Mouse (Mus musculus) thymus, adult 2 months (tissue): ENCODE results near the gene Trak1. TPM values are rescaled to one million over a fixed set of nuclear protein-coding genes. Genes with fewer than 3 reads are reported as not detected.
A peak's percentile ranks its signal among the peaks of the same experiment; 100 is the strongest.

ENCODE experiments used
- DNase-seq: peaks from one replicate; pipeline ENCODE4 v3.0.0; 2021
- H3K27ac ChIP-seq: fragments of 200-500 bp; 2 replicates; pipeline ENCODE4 v1.5.1; 2012; ENCODE audit warnings: low read length, control low read depth; ENCODE audit not compliant: control insufficient read depth, insufficient read depth
- H3K27me3 ChIP-seq: fragments of 200-500 bp; 2 replicates; pipeline ENCODE4 v1.6.1; 2012; ENCODE audit warnings: mild to moderate bottlenecking, low read length, moderate library complexity, mixed read lengths; ENCODE audit not compliant: control insufficient read depth, insufficient read depth
- H3K36me3 ChIP-seq: fragments of 200-500 bp; 2 replicates; pipeline ENCODE4 v1.6.1; 2012; ENCODE audit warnings: mild to moderate bottlenecking, low read length, moderate library complexity; ENCODE audit not compliant: control insufficient read depth, insufficient read depth
- H3K4me1 ChIP-seq: fragments of 200-500 bp; replicated peaks from 2 replicates; pipeline ENCODE4 v1.6.1; 2012; ENCODE audit warnings: low read length; ENCODE audit not compliant: control insufficient read depth, insufficient read depth
- H3K4me3 ChIP-seq: fragments of 200-500 bp; 2 replicates; pipeline ENCODE4 v1.5.1; 2012; ENCODE audit warnings: mild to moderate bottlenecking, low read length, control low read depth, moderate library complexity; ENCODE audit not compliant: control insufficient read depth, insufficient read depth
- CTCF ChIP-seq: fragments of 200-500 bp; IDR thresholded peaks from 2 replicates; pipeline ENCODE4 v1.5.1; 2012; ENCODE audit warnings: mild to moderate bottlenecking, control low read depth, low read length, moderate library complexity, borderline replicate concordance; ENCODE audit not compliant: control insufficient read depth, poor library complexity, insufficient read depth; ENCODE audit errors: extremely low read depth
- POLR2A ChIP-seq: fragments of 200-500 bp; IDR thresholded peaks from 2 replicates; pipeline ENCODE4 v1.6.1; 2012; ENCODE audit warnings: mild to moderate bottlenecking, low read length, control low read depth, moderate library complexity; ENCODE audit not compliant: control insufficient read depth, poor library complexity, insufficient read depth; ENCODE audit errors: extremely low read depth
- WGBS: fragments of 180-500 bp; shearing (Covaris S2); methylation state at CpG from one replicate; pipeline ENCODE4 v1.1.7; 2018; 5-methylcytosine and 5-hydroxymethylcytosine counted together
- polyA plus RNA-seq: library from polyadenylated mRNA; depleted of rRNA; stranded (reverse); fragments of >200 nt; gene quantifications from 2 replicates; pipeline ENCODE4 v1.2.3, GENCODE M21; 2012

Gene Trak1
- polyA plus RNA-seq, 1 experiment: 96.5 TPM

DNA sequence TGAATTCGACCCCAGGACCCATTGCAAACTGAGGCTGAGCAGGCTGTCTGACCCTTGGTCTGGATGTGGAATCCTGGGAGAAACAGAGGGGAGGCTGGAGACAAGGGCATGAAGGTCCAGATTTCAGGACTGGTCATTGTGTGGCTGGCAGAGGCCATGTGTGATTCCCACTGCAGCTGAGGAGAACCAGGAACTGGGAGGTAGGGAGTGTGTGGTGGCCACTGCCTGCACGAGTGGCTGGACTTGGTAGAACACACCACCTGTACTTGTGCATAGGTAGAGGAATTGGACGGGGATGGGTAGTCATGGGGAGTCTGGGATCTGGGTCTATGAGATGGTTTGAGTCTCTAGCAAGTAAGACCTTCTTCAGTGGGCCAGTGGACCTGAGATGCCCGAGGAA lies 76.2 kb downstream of the Trak1 start:
- 94% methylated on average over 4 of the region's 4 CpGs for WGBS
- no peak for DNase-seq
- TF ChIP-seq POLR2A (no peak), CTCF (no peak)
- Histone ChIP-seq H3K4me3 (no peak overlapping the region), H3K27ac (no peak overlapping the region), H3K27me3 (no peaks in the 10 kb centered on the region), H3K4me1 (peaks cover 45% of the 10 kb centered on the region), H3K36me3 (no peaks in the 10 kb centered on the region)

GRCm38 (mm10) chr9:121374076-121374863 lies 77.0 kb downstream of the Trak1 start:
- Histone ChIP-seq H3K36me3 (no peaks in the 10 kb centered on the region), H3K27ac (no peak overlapping the region), H3K4me1 (peaks cover 45% of the 10 kb centered on the region), H3K4me3 (no peak overlapping the region), H3K27me3 (no peaks in the 10 kb centered on the region)
- 53% methylated on average over 9 of the region's 9 CpGs for WGBS
- peak; percentile 58 for DNase-seq
- TF ChIP-seq POLR2A (no peak), CTCF (0 out of 2 replicates have a peak, but pooled peaks have one; percentile 46)

- TF ChIP-seq POLR2A: no peak
- no peak for TF ChIP-seq CTCF
- no peaks in the 10 kb centered on the region for H3K36me3 ChIP-seq
- no peak overlapping the region for H3K27ac ChIP-seq
- 99% methylated on average over 5 of the region's 5 CpGs for WGBS
- no peak overlapping the region for H3K4me3 ChIP-seq
- H3K27me3 ChIP-seq: no peaks in the 10 kb centered on the region
- peaks cover 40% of the 10 kb centered on the region for H3K4me1 ChIP-seq
- DNase-seq: no peak
Measured at GRCm38 (mm10) chr9:121374864-121375255, 77.6 kb downstream of the Trak1 start.

DNA sequence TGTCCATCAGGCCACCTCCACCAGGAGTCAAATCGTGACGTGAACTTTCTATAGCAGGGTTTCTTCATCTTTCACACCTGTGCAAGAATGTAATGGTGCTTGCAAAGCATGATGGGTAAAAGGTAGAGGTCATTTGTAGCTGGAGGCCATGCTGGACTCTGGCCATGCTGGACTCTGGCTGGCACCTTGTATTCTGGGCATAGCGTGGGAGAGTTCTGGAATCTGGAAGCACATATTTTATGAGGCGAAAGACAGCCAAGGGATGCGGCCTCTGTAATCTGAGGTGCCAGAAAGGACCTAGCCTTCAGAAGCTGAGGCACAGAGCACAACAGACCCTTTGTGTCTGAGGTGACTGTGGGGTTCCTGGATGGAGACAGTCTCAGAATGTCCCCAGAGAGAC lies 78.8 kb downstream of the Trak1 start:
- Histone ChIP-seq H3K27me3 (no peaks in the 10 kb centered on the region), H3K4me3 (no peak overlapping the region), H3K36me3 (no peaks in the 10 kb centered on the region), H3K4me1 (peaks cover 28% of the 10 kb centered on the region), H3K27ac (no peak overlapping the region)
- 96% methylated on average over 5 of the region's 5 CpGs for WGBS
- DNase-seq: no peak
- TF ChIP-seq CTCF (no peak), POLR2A (no peak)

DNA sequence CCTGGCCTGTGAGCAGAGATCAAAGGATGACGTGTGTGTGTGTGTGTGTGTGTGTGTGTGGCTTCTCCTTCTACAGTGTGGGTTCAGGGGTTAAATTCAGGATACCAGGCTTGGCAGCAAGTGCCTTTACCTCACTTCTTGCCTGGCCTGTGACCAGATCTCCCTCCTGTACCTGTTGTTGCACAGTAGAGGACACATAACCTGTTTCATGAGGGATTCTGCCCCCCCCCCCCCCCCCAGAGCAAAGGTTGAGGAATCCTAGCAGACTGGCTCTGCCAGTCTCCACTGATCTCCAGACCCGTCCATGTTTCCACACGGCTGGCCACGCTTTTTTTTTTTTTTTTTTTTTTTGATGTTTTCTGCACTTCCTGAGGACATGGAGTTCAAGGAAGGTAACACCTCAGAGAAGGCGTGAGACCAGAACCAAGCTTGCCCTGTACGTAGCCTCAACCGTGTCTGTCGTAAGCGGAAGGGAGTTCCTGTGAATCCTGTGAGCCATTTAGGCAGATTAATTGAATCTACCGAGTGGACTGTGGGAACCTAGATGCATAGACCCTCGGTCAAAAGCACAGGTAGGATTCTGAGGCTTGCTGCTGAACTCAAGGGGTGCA lies 83.1 kb downstream of the Trak1 start:
- Histone ChIP-seq H3K4me1 (peaks cover 6% of the 10 kb centered on the region), H3K36me3 (no peaks in the 10 kb centered on the region), H3K27me3 (no peaks in the 10 kb centered on the region), H3K4me3 (no peak overlapping the region), H3K27ac (no peak overlapping the region)
- DNase-seq: no peak
- 88% methylated on average over 10 of the region's 11 CpGs for WGBS
- TF ChIP-seq CTCF (no peak), POLR2A (no peak)

GRCm38 (mm10) chr9:121381678-121382297 lies 84.5 kb downstream of the Trak1 start:
- Histone ChIP-seq H3K27me3 (no peaks in the 10 kb centered on the region), H3K4me3 (no peak overlapping the region), H3K4me1 (peaks cover 6% of the 10 kb centered on the region), H3K36me3 (no peaks in the 10 kb centered on the region), H3K27ac (no peak overlapping the region)
- DNase-seq: no peak
- no peak for TF ChIP-seq POLR2A
- no peak for TF ChIP-seq CTCF
- 75% methylated on average over 17 of the region's 17 CpGs for WGBS
